Mouse (Mus musculus): ENCODE results near the gene Rheb. TPM values are rescaled to one million over a fixed set of nuclear protein-coding genes. Genes with fewer than 3 reads are reported as not detected.
"Not testable (repeated sequence)": the region's sequence is repeated elsewhere in the genome, so short reads cannot be mapped to it uniquely, and the experiment has no call there.

The Rheb gene
- total RNA-seq, 2 experiments from 2014 or later: 124 to 131 TPM

GRCm38 (mm10) chr5:24848261-24848660, 5.8 kb upstream of the Rheb start:
- DNase-seq (ENCODE audit: low spot score in 2 of 2); intact Hi-C loops (cut with DNase I): not testable (repeated sequence)

GRCm38 (mm10) chr5:24843841-24844240, 1.4 kb upstream of the Rheb start:
- intact Hi-C loops (cut with DNase I): loop anchor here (2.0 to 5.0 kb wide), 2 partner anchors 63 to 143 kb away; no protein-coding TSS in a partner anchor

GRCm38 (mm10) chr5:24843103-24843475, 665 bp upstream of the Rheb start:
- DNase-seq (ENCODE audit: low spot score in 2 of 2): peak in 1 of 2 experiments; percentile 88
- intact Hi-C loops (cut with DNase I): loop anchor here (2.0 to 5.0 kb wide), 2 partner anchors 62 to 144 kb away; no protein-coding TSS in a partner anchor

More at GRCm38 (mm10) chr5:24843841-24844240, 1.4 kb upstream of the Rheb start:
- DNase-seq (ENCODE audit: low spot score in 2 of 2): no peak

GRCm38 (mm10) chr5:24841662-24842273, 656 bp downstream of the Rheb start:
- peak in 1 of 2 experiments; percentile 49 for DNase-seq (ENCODE audit: low spot score in 2 of 2)
- intact Hi-C loops (cut with DNase I): loop anchor here (1.0 to 5.0 kb wide), 9 partner anchors 7 to 244 kb away; partner anchors contain the start of gene Nub1

GRCm38 (mm10) chr5:24840975-24841431, 1.4 kb downstream of the Rheb start:
- intact Hi-C loops (cut with DNase I): loop anchor here (2.0 to 5.0 kb wide), 2 partner anchors 20 to 146 kb away; no protein-coding TSS in a partner anchor

GRCm38 (mm10) chr5:24834491-24834890, 7.9 kb downstream of the Rheb start:
- intact Hi-C loops (cut with DNase I): loop anchor here (1.0 kb wide), 1 partner anchor 8 kb away; the partner anchor contains the start of gene Rheb

More at GRCm38 (mm10) chr5:24840975-24841431, 1.4 kb downstream of the Rheb start:
- DNase-seq (ENCODE audit: low spot score in 2 of 2): no peak

GRCm38 (mm10) chr5:24831912-24832311, 10.5 kb downstream of the Rheb start:
- intact Hi-C loops (cut with DNase I): no loop called here
- no peak for DNase-seq (ENCODE audit: low spot score in 2 of 2)

More at GRCm38 (mm10) chr5:24834491-24834890, 7.9 kb downstream of the Rheb start:
- DNase-seq (ENCODE audit: low spot score in 2 of 2): peak in 1 of 2 experiments; percentile 76

GRCm38 (mm10) chr5:24828446-24828845, 14.0 kb downstream of the Rheb start:
- no peak for DNase-seq (ENCODE audit: low spot score in 2 of 2)
- intact Hi-C loops (cut with DNase I): no loop called here

- DNase-seq (ENCODE audit: low spot score in 2 of 2): no peak
- intact Hi-C loops (cut with DNase I): no loop called here
Measured at GRCm38 (mm10) chr5:24827173-24827572, 15.3 kb downstream of the Rheb start.

GRCm38 (mm10) chr5:24826056-24826770, 16.2 kb downstream of the Rheb start:
- no peak for DNase-seq (ENCODE audit: low spot score in 2 of 2)
- intact Hi-C loops (cut with DNase I): no loop called here

- intact Hi-C loops (cut with DNase I): no loop called here
Measured at GRCm38 (mm10) chr5:24825365-24826055, 16.9 kb downstream of the Rheb start.

GRCm38 (mm10) chr5:24823864-24824405, 18.5 kb downstream of the Rheb start:
- no peak for DNase-seq (ENCODE audit: low spot score in 2 of 2)
- intact Hi-C loops (cut with DNase I): no loop called here

More at GRCm38 (mm10) chr5:24825365-24826055, 16.9 kb downstream of the Rheb start:
- DNase-seq (ENCODE audit: low spot score in 2 of 2): no peak

- intact Hi-C loops (cut with DNase I): no loop called here
- DNase-seq (ENCODE audit: low spot score in 2 of 2): no peak
Measured at GRCm38 (mm10) chr5:24822781-24823180, 19.6 kb downstream of the Rheb start.

- intact Hi-C loops (cut with DNase I); DNase-seq (ENCODE audit: low spot score in 2 of 2): not testable (repeated sequence)
Measured at GRCm38 (mm10) chr5:24822231-24822630, 20.2 kb downstream of the Rheb start.

GRCm38 (mm10) chr5:24821403-24821841, 21.0 kb downstream of the Rheb start:
- intact Hi-C loops (cut with DNase I): loop anchor here (2.0 kb wide), 1 partner anchor 19 kb away; no protein-coding TSS in a partner anchor
- DNase-seq (ENCODE audit: low spot score in 2 of 2): peak in 1 of 2 experiments; percentile 52

- no peak for DNase-seq (ENCODE audit: low spot score in 2 of 2)
- intact Hi-C loops (cut with DNase I): loop anchor here (2.0 kb wide), 1 partner anchor 20 kb away; no protein-coding TSS in a partner anchor
Measured at GRCm38 (mm10) chr5:24820627-24821026, 21.8 kb downstream of the Rheb start.

- intact Hi-C loops (cut with DNase I): no loop called here
- no peak for DNase-seq (ENCODE audit: low spot score in 2 of 2)
Measured at GRCm38 (mm10) chr5:24817191-24817590, 25.2 kb downstream of the Rheb start.

- no peak for DNase-seq (ENCODE audit: low spot score in 2 of 2)
- intact Hi-C loops (cut with DNase I): no loop called here
Measured at GRCm38 (mm10) chr5:24813946-24814345, 28.5 kb downstream of the Rheb start.

- DNase-seq (ENCODE audit: low spot score in 2 of 2): no peak
- intact Hi-C loops (cut with DNase I): no loop called here
Measured at GRCm38 (mm10) chr5:24813005-24813404, 29.4 kb downstream of the Rheb start.

Data from left cerebral cortex, postnatal 25 days (tissue).